Mouse (Mus musculus) gastrocnemius, postnatal 10 days (tissue): Measurements from ENCODE around the gene Klhl3. TPM values are rescaled to one million over a fixed set of nuclear protein-coding genes. Genes with fewer than 3 reads are reported as not detected.

Source experiments
- DNase-seq: peaks from one replicate; pipeline ENCODE4 v3.0.0; 2021; ENCODE audit warnings: mixed read lengths
- total RNA-seq, 2 experiments: library from RNA; stranded (reverse); gene quantifications; 2 replicates each; pipeline ENCODE4 v1.2.3; 2021

Klhl3 gene
- total RNA-seq, 2 experiments from 2014 or later, result 1.4 TPM

- DNase-seq, result no peak
Observed at GRCm38 (mm10) chr13:58066496-58067389, 46.6 kb downstream of the Klhl3 start.

DNA sequence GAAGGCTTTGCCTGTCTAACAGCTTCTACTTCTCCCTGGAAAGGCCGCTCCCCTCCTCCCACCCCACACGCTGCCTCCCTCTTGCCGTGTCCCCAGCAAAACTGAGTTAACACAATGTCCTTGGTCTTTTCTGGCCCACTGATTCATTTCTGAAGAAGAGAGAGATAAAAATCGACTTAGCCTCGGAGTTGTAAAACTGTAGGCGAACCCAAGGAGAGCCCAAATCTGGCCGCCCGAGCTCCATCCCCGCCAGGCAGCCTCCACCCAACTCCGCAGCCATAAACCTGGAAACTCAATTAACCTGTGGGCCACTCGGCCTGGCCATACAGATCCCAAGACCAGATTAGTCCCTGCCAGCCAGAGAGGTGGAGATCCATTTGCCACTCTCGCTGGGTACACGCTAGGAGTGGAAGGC, 47.3 kb downstream of the Klhl3 start:
- no peak for DNase-seq

DNA sequence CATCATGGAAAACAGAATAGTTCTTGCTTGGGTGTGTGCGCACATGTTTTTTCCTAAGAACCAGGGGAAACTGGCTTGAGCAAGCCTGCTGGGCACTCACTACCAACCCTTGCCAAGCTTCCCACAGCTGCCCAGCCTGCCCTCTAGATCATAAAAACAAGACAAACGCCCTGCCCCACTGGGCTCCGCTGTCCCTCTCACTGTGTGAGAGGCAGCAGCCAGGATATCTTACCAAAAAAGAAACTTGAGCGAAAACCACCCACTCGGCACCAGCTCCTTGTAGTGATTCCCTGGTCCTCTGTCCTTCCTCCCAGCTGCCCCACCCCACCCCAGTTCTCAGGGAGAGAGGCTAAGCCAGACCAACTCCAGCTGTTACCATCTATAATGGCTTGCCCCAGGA, 48.1 kb downstream of the Klhl3 start:
- DNase-seq, result no peak

DNA sequence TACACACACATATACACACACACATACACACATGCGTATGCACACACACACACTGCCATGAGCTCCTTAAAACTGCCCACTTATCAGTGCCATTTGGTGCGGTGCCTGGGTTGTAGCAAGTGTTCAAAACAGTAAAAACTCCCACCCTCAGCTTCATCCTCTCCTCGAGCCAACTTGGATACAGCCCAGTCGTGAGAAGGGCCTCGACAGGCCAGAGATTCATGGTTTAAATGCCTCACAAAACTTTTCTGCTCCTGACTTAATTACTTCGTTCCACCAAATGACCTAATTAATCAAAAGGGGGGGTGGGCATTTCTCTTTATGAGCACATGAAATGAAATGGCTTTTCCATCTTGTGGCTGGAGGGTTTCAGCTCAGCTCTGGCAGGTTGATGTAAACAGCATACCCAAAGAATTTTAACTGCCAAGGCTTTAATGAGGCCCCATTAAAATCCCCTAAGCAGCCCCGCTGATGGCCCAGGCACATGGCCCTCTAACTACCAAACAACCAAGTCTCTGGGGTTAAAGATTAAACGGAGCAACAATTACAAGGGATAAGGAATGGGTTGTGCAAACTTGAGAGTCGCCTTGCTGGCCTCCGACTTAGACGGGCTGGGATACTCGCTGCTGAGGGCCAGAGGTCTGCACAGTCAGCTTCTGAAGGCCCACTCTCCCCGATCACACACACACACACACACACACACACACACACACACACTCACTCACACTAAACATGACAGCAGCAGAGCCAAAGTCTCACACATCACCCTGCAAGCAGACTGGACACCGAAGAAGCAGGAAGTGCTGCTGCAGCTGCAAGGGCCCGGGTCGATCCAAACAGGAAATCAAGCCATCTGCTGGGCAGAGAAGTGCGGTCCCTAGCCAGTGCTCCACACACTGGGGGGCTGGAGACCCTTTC, 55.2 kb downstream of the Klhl3 start:
- DNase-seq, result peak; percentile 34

- DNase-seq, result no peak
Observed at GRCm38 (mm10) chr13:58056618-58057017, 56.8 kb downstream of the Klhl3 start.

- DNase-seq, result no peak
Observed at GRCm38 (mm10) chr13:58053628-58054027, 59.8 kb downstream of the Klhl3 start.

GRCm38 (mm10) chr13:58051654-58052053, 61.7 kb downstream of the Klhl3 start:
- DNase-seq, result no peak

DNA sequence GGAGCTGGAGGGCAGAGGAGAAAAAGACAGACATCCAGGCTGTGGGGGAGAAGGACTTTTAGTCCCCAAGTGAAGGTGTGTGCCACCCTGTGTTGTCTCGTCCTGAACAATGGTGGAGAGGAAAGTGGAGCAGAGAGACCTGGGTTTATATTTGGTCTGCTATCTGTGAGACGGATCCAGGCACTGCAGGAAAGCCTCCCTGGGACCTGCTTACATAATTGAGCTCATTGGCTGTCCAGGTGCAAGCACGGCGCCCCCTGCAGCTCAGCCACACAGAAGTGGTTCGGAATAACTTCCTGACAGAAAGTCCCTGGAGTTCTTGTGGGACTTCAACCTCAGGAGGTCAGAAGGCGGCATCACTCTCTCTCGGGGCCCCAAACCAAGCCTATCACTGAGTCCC, 62.1 kb downstream of the Klhl3 start:
- DNase-seq, result no peak

GRCm38 (mm10) chr13:58049121-58049520, 64.3 kb downstream of the Klhl3 start:
- DNase-seq, result no peak

GRCm38 (mm10) chr13:58048076-58048475, 65.3 kb downstream of the Klhl3 start:
- DNase-seq, result no peak

DNA sequence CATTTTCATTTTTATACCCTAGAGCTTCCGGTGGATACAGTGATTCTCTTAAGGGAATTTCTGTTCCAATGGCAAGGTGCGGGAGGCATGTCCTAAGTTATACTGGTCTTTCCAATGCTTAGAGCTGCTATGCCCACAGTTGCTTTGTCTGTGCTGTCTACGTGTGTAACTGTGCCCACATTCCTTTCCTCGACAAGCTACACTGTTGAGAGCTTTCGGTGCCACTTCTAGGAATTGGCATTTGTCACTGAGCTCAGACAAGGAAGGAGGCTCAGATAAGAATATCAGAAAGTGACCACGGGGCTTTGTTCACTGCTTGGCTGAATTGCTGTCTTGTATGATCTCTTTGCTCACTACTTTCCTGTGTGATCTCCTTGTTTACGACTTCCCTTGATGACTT, 67.2 kb downstream of the Klhl3 start:
- DNase-seq, result no peak

GRCm38 (mm10) chr13:58045278-58045677, 68.1 kb downstream of the Klhl3 start:
- no peak for DNase-seq

GRCm38 (mm10) chr13:58043278-58043677, 70.1 kb downstream of the Klhl3 start:
- no peak for DNase-seq

GRCm38 (mm10) chr13:58040112-58040511, 73.3 kb downstream of the Klhl3 start:
- no peak for DNase-seq

DNA sequence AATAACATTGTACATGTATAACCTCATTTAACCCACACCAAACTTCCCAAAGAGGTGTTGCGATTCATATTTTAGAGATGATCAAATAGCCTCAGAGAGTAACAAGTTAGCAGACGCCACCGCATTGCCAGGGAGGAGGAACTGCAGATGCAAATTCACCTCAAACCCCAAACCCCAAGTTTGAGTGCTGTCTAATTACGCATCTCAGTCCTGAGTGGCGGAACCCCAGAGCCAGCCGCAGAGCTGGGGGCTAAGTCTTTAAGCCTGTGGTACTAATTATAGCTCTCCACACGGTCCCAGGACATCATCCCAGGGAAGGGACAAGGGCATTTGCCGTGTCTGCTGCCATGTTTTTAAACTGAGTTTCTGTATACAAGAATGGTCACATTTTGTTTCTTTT, 75.9 kb downstream of the Klhl3 start:
- DNase-seq, result no peak

DNA sequence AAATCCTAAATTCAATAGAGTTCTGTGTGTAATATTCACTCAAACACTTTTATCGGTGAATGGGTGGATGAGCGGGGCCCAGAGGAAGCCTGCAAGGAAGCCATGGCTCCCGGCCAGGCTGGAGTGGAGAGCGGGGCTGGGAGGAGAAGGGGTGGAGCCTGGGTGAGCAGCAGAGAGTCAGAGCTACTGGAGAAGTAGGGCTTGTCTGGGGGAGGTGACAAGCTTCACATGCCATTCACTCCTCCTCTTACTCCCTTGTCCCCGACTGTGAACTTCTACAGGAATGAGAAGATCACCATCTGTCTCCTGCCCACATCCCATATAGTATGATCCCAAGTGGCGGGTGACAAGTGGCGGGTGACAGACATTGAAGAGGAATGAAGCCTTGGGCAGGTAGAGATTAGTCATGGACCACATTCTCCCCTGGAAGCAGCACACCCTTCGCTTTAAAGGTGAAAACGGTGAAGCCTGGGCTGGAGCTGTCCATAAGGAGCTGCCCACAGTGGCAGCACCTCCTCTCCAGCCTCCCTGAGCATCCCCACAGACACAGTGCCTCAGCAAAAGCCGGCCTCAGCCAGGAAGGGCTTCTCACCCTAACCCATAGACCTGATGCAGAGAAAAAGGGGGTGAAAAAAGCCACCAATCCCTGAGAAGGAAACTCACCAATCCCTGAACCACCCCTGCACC, 77.8 kb downstream of the Klhl3 start:
- DNase-seq, result peak; percentile 72

GRCm38 (mm10) chr13:58034985-58035384, 78.4 kb downstream of the Klhl3 start:
- no peak for DNase-seq

GRCm38 (mm10) chr13:58034507-58034906, 78.9 kb downstream of the Klhl3 start:
- DNase-seq, result no peak

GRCm38 (mm10) chr13:58031755-58032154, 81.6 kb downstream of the Klhl3 start:
- DNase-seq, result peak; percentile 78

GRCm38 (mm10) chr13:58027115-58027514, 86.3 kb downstream of the Klhl3 start:
- no peak for DNase-seq

DNA sequence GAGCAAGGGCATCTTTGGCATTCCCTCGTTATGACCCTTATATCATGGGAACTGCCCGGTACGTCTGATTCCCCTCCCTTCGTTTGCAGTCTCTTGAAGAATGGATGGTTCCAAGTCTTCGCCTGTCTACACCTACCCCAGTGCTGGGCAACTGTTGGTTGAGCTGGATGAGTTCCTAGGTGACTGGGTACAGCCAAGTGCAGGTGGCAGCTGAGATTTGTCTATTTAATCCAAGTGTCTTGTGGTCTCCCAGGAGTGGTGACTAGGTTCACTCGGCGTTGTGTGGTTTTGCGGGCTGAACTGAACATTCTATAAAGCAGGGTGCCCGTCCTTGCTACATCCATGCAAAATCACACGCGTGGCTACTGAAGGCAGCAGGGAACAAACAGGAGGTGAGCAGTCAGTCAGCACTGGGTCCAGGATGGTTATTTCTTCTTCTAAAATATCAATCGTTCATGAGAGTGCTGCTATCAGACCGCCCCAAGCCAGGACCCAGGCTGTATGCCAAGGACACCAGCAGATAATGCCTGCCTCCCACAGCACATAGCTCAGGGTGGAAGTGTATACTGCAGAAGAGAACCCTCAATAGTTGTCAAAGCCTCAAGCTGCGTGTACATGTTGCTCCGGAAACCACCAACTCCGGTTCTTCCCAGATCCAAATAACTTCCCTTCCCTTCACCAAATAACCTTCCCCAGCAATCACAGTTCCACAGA, 87.5 kb downstream of the Klhl3 start:
- no peak for DNase-seq
